Mouse (Mus musculus) thymus, adult 2 months (tissue): ENCODE results near the gene Whrn. TPM values are rescaled to one million over a fixed set of nuclear protein-coding genes. Genes with fewer than 3 reads are reported as not detected.

ENCODE experiments used
- DNase-seq: peaks from one replicate; pipeline ENCODE4 v3.0.0; 2021
- H3K27ac ChIP-seq: fragments of 200-500 bp; 2 replicates; pipeline ENCODE4 v1.5.1; 2012; ENCODE audit warnings: low read length, control low read depth; ENCODE audit not compliant: control insufficient read depth, insufficient read depth
- H3K27me3 ChIP-seq: fragments of 200-500 bp; 2 replicates; pipeline ENCODE4 v1.6.1; 2012; ENCODE audit warnings: mild to moderate bottlenecking, low read length, moderate library complexity, mixed read lengths; ENCODE audit not compliant: control insufficient read depth, insufficient read depth
- H3K36me3 ChIP-seq: fragments of 200-500 bp; 2 replicates; pipeline ENCODE4 v1.6.1; 2012; ENCODE audit warnings: mild to moderate bottlenecking, low read length, moderate library complexity; ENCODE audit not compliant: control insufficient read depth, insufficient read depth
- H3K4me1 ChIP-seq: fragments of 200-500 bp; replicated peaks from 2 replicates; pipeline ENCODE4 v1.6.1; 2012; ENCODE audit warnings: low read length; ENCODE audit not compliant: control insufficient read depth, insufficient read depth
- H3K4me3 ChIP-seq: fragments of 200-500 bp; 2 replicates; pipeline ENCODE4 v1.5.1; 2012; ENCODE audit warnings: mild to moderate bottlenecking, low read length, control low read depth, moderate library complexity; ENCODE audit not compliant: control insufficient read depth, insufficient read depth
- CTCF ChIP-seq: fragments of 200-500 bp; IDR thresholded peaks from 2 replicates; pipeline ENCODE4 v1.5.1; 2012; ENCODE audit warnings: mild to moderate bottlenecking, control low read depth, low read length, moderate library complexity, borderline replicate concordance; ENCODE audit not compliant: control insufficient read depth, poor library complexity, insufficient read depth; ENCODE audit errors: extremely low read depth
- POLR2A ChIP-seq: fragments of 200-500 bp; IDR thresholded peaks from 2 replicates; pipeline ENCODE4 v1.6.1; 2012; ENCODE audit warnings: mild to moderate bottlenecking, low read length, control low read depth, moderate library complexity; ENCODE audit not compliant: control insufficient read depth, poor library complexity, insufficient read depth; ENCODE audit errors: extremely low read depth
- WGBS: fragments of 180-500 bp; shearing (Covaris S2); methylation state at CpG from one replicate; pipeline ENCODE4 v1.1.7; 2018; 5-methylcytosine and 5-hydroxymethylcytosine counted together
- polyA plus RNA-seq: library from polyadenylated mRNA; depleted of rRNA; stranded (reverse); fragments of >200 nt; gene quantifications from 2 replicates; pipeline ENCODE4 v1.2.3, GENCODE M21; 2012

Whrn gene
- polyA plus RNA-seq, 1 experiment, result 132 TPM

GRCm38 (mm10) chr4:63414951-63415350, 80.8 kb downstream of the Whrn start:
- WGBS, result 45% methylated on average over 5 of the region's 5 CpGs
- no peaks in the 10 kb centered on the region for H3K36me3 ChIP-seq
- no peak overlapping the region for H3K27ac ChIP-seq
- TF ChIP-seq POLR2A (no peak), CTCF (no peak)
- H3K4me1 ChIP-seq, result no peaks in the 10 kb centered on the region
- no peak overlapping the region for H3K4me3 ChIP-seq
- DNase-seq, result peak; percentile 38
- H3K27me3 ChIP-seq, result no peaks in the 10 kb centered on the region

- no peak for DNase-seq
These were observed 84.6 kb downstream of the Whrn start for GRCm38 (mm10) chr4:63411222-63411621.

GRCm38 (mm10) chr4:63410583-63410934, 85.2 kb downstream of the Whrn start:
- Histone ChIP-seq H3K4me1 (peaks cover 28% of the 10 kb centered on the region), H3K4me3 (peak overlapping the region; percentile 66), H3K36me3 (no peaks in the 10 kb centered on the region), H3K27me3 (no peaks in the 10 kb centered on the region), H3K27ac (no peak overlapping the region)
- TF ChIP-seq CTCF (0 out of 2 replicates have a peak, but pooled peaks have one; percentile 43), POLR2A (0 out of 2 replicates have a peak, but pooled peaks have one; percentile 21)
- 1% methylated on average over 19 of the region's 19 CpGs for WGBS
- peak; percentile 97 for DNase-seq

More at GRCm38 (mm10) chr4:63411222-63411621, 84.6 kb downstream of the Whrn start:
- 85% methylated on average over 5 of the region's 5 CpGs for WGBS
- H3K27ac ChIP-seq, result no peak overlapping the region
- no peak for TF ChIP-seq CTCF
- TF ChIP-seq POLR2A, result no peak
- no peaks in the 10 kb centered on the region for H3K36me3 ChIP-seq
- peaks cover 21% of the 10 kb centered on the region for H3K4me1 ChIP-seq
- H3K4me3 ChIP-seq, result no peak overlapping the region
- no peaks in the 10 kb centered on the region for H3K27me3 ChIP-seq

GRCm38 (mm10) chr4:63409908-63410582, 85.7 kb downstream of the Whrn start:
- WGBS, result under 1% methylated on average over 39 of the region's 39 CpGs
- Histone ChIP-seq H3K36me3 (no peaks in the 10 kb centered on the region), H3K27ac (peak overlapping the region; percentile 6), H3K27me3 (no peaks in the 10 kb centered on the region), H3K4me1 (peaks cover 33% of the 10 kb centered on the region), H3K4me3 (peak overlapping the region; percentile 66)
- no peak for TF ChIP-seq CTCF
- no peak for TF ChIP-seq POLR2A
- peak; percentile 78 for DNase-seq

GRCm38 (mm10) chr4:63409317-63409907, 86.4 kb downstream of the Whrn start:
- Histone ChIP-seq H3K27ac (peak overlapping the region; percentile 6), H3K4me3 (peak overlapping the region; percentile 66), H3K36me3 (no peaks in the 10 kb centered on the region), H3K27me3 (no peaks in the 10 kb centered on the region), H3K4me1 (peaks cover 39% of the 10 kb centered on the region)
- TF ChIP-seq POLR2A, result no peak
- no peak for TF ChIP-seq CTCF
- DNase-seq, result no peak
- 4% methylated on average over 18 of the region's 18 CpGs for WGBS

GRCm38 (mm10) chr4:63408649-63409048, 87.1 kb downstream of the Whrn start:
- peak; percentile 72 for DNase-seq
- peaks cover 46% of the 10 kb centered on the region for H3K4me1 ChIP-seq
- H3K27ac ChIP-seq, result 0 out of 2 replicates have a peak overlapping the region, but pooled peaks have one; percentile 6
- no peaks in the 10 kb centered on the region for H3K27me3 ChIP-seq
- no peaks in the 10 kb centered on the region for H3K36me3 ChIP-seq
- H3K4me3 ChIP-seq, result no peak overlapping the region
- TF ChIP-seq POLR2A (no peak), CTCF (peak; percentile 69; the same call in 1 of the 2 replicates)
- 13% methylated on average over 8 of the region's 8 CpGs for WGBS
